Comparison of ENCODE assay signal across 8 mouse cellular contexts in genomic region chr3:52267652-52268486, GRCm38 (mm10). TPM values are rescaled to one million over a fixed set of nuclear protein-coding genes. Genes with fewer than 3 reads are reported as not detected.
DNase-seq lines count a peak whose midpoint lies in the region.

Gene Foxo1 (plus strand): TSS chr3:52268336.

- peaks cover 76% of the 10 kb centered on the region for H3K27me3 ChIP-seq in hindbrain, embryonic 10.5 days (ENCODE audit: insufficient read depth, poor library complexity, severe bottlenecking)

- H3K36me3 ChIP-seq in hindbrain, embryonic 10.5 days, result no peaks in the 10 kb centered on the region

- peak within 1 kb of the TSS; percentile 68 for H3K4me3 ChIP-seq in hindbrain, embryonic 10.5 days

- H3K4me1 ChIP-seq in hindbrain, embryonic 10.5 days (replicated peaks), result peaks cover 39% of the 10 kb centered on the region

- peak; percentile 93 for DNase-seq in NIH3T3 (ENCODE audit: low read depth)
- DNase-seq in cerebellum, adult 9-10 months, result peak; percentile 79
- DNase-seq in frontal cortex, adult 2 months (ENCODE audit: extremely low spot score in 1 of 2, low spot score in 1 of 2), result peak; percentile 62 to 86
- DNase-seq in hindbrain, embryonic 10.5 days (ENCODE audit: low spot score), result peak; percentile 91
- DNase-seq in layer of hippocampus, postnatal 25 days (ENCODE audit: extremely low spot score in 1 of 2, low spot score in 1 of 2), result peak; percentile 92
- peak; percentile 92 for DNase-seq in lung, postnatal 14 days
- DNase-seq in retina, adult 2 months (ENCODE audit: low read depth, low spot score), result peak; percentile 86
- peak; percentile 93 for DNase-seq in thymus, postnatal 25 days

- under 1% methylated on average over 85 of the region's 85 CpGs for WGBS in hindbrain, embryonic 10.5 days

- no peaks in the 10 kb centered on the region for H3K9me3 ChIP-seq in hindbrain, embryonic 10.5 days

- H3K27ac ChIP-seq in hindbrain, embryonic 10.5 days, result peak within 1 kb of the TSS; percentile 87

RNA-seq across cellular contexts. Expression of gene Foxo1, which starts in this region (rescaled TPM):
- polyA plus RNA-seq in frontal cortex, adult 2 months (2012; rRNA removed), result 8.9 and 9.1 TPM in 2 replicates
- 2.7 and 3.6 TPM in 2 replicates for polyA plus RNA-seq in hindbrain, embryonic 10.5 days (2016; fragmentation: Nextera tagmentation; extraction: Ambion mirVana)
- 10 to 100 TPM; 20.5 to 21.1 TPM for total RNA-seq in layer of hippocampus, postnatal 25 days (2021)

Comparison
In these comparisons a context has a peak if more than half of its experiments do, and no peak if none do; other contexts are left out.
1. Peak in every context shown above with its lines: DNase-seq, H3K4me3 ChIP-seq and H3K27ac ChIP-seq.